Mouse (Mus musculus) midbrain, embryonic 16.5 days (tissue): ENCODE data around the gene Klrb1c. TPM values are rescaled to one million over a fixed set of nuclear protein-coding genes. Genes with fewer than 3 reads are reported as not detected.
"Not testable (repeated sequence)": the region's sequence is repeated elsewhere in the genome, so short reads cannot be mapped to it uniquely, and the experiment has no call there.

ENCODE experiments used
- ATAC-seq: fragments of 200-750 bp; cut with Nextera tagmentation; 2 replicates; pipeline ENCODE4 v1.8.0; 2017; ENCODE audit warnings: moderate TSS enrichment
- H3K27ac ChIP-seq: fragments of 300-500 bp; sonication (generic); 2 replicates; pipeline ENCODE4 v1.5.1; 2014; ENCODE audit warnings: mild to moderate bottlenecking, low read length, mixed read lengths
- H3K27me3 ChIP-seq: fragments of 300-500 bp; sonication (generic); 2 replicates; pipeline ENCODE4 v1.6.1; 2014; ENCODE audit warnings: low read depth, low read length, mixed read lengths; ENCODE audit not compliant: control insufficient read depth, insufficient read depth
- H3K36me3 ChIP-seq: fragments of 300-500 bp; sonication (generic); 2 replicates; pipeline ENCODE4 v1.6.1; 2014; ENCODE audit warnings: mild to moderate bottlenecking, low read length, moderate library complexity, mixed read lengths; ENCODE audit not compliant: control insufficient read depth, insufficient read depth
- H3K4me1 ChIP-seq: fragments of 300-500 bp; sonication (generic); 2 replicates; pipeline ENCODE4 v1.6.1; 2014; ENCODE audit warnings: mild to moderate bottlenecking, low read length, mixed read lengths; ENCODE audit not compliant: control insufficient read depth, insufficient read depth
- H3K4me2 ChIP-seq: fragments of 300-500 bp; sonication (generic); 2 replicates; pipeline ENCODE4 v1.6.1; 2014; ENCODE audit warnings: mild to moderate bottlenecking, low read length, mixed read lengths
- H3K4me3 ChIP-seq: fragments of 300-500 bp; sonication (generic); 2 replicates; pipeline ENCODE4 v1.5.1; 2014; ENCODE audit warnings: low read depth, mild to moderate bottlenecking, low read length, moderate library complexity, mixed read lengths
- H3K9ac ChIP-seq: fragments of 300-500 bp; sonication (generic); 2 replicates; pipeline ENCODE4 v1.6.1; 2014; ENCODE audit warnings: low read depth, low read length, mixed read lengths
- H3K9me3 ChIP-seq: fragments of 300-500 bp; sonication (generic); replicated peaks from 2 replicates; pipeline ENCODE4 v1.6.1; 2014; ENCODE audit warnings: mild to moderate bottlenecking, low read length, mixed read lengths; ENCODE audit not compliant: control insufficient read depth, poor library complexity, severe bottlenecking
- WGBS: fragments of 180-500 bp; shearing (Covaris S2); extraction: QIAGEN DNeasy Blood & Tissue Kit; methylation state at CpG from one replicate; pipeline ENCODE4 v1.1.7; 2014; 5-methylcytosine and 5-hydroxymethylcytosine counted together
- polyA plus RNA-seq: library from polyadenylated mRNA; unstranded; fragments of >200 nt; fragmentation: Nextera tagmentation; extraction: Ambion mirVana; gene quantifications from 2 replicates; pipeline ENCODE4 v1.2.1, GENCODE M21; 2015

Gene Klrb1c
- polyA plus RNA-seq, 1 experiment from 2014 or later: not detected

DNA sequence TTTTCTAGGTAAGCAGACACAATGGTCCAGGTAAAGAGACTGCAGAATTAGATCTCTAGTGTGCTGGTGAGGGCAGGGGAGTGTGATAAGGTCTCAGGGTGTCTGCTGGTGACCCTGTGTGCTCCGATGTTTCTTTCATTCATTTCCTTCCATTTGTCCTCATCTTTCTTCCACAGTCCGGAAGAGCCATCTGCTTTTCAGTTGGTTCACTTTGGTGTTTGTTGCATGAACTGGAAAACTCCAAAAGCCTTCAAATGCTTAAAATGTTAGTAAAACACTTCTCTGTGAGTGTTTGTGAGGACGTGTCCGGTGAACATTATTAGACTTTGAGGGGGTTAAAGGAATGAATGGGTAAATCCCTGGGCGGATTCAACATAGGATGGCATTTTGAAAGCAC is 27.9 kb downstream of the Klrb1c start:
- peak overlapping the region; percentile 92 for H3K27ac ChIP-seq
- no peaks in the 10 kb centered on the region for H3K36me3 ChIP-seq
- peak overlapping the region; percentile 62 for H3K4me3 ChIP-seq
- H3K9me3 ChIP-seq: no peaks in the 10 kb centered on the region
- peaks cover 5% of the 10 kb centered on the region; the same call in 1 of the 2 replicates for H3K4me1 ChIP-seq
- H3K9ac ChIP-seq: peak overlapping the region; percentile 63
- peak overlapping the region; percentile 55 for H3K4me2 ChIP-seq
- no peak for ATAC-seq
- 47% methylated on average over 5 of the region's 5 CpGs for WGBS
- no peaks in the 10 kb centered on the region for H3K27me3 ChIP-seq

DNA sequence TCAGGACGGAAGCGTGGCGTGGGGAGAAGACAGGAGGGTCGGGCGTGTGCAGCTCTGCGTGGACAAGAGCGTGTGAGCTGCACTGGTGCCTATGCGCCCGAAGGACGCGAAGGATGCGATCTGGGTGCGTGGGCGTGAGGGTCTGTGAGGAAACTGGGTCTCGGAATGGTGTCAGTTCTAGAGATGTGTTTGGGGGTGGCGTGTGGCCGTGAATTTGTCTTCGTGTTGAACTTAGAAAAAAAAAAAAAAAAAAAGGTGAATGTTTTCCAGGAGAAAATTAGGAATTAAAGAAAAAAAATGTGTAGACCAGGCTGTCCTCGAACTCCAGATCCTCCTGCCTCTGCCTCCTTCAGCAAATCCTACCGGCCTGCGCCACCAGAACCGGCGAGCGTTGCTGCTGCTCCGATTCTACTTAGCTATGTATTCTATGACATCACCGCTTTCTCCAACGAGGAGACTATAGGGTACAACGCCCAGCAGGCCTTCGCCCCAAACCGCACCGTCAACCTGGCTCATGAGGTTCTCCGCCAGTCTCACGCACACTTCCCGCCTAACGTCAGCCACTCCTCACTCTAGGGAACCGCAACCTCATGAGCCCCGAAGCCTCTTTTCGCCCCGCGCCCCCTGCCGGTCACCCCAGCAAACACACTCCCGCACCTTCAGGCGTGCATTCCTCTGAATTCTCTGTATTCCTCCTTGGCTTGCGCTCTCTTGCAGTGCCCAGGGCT is 28.4 kb downstream of the Klrb1c start:
- ATAC-seq: peak; percentile 80
- peak overlapping the region; percentile 62 for H3K4me3 ChIP-seq

DNA sequence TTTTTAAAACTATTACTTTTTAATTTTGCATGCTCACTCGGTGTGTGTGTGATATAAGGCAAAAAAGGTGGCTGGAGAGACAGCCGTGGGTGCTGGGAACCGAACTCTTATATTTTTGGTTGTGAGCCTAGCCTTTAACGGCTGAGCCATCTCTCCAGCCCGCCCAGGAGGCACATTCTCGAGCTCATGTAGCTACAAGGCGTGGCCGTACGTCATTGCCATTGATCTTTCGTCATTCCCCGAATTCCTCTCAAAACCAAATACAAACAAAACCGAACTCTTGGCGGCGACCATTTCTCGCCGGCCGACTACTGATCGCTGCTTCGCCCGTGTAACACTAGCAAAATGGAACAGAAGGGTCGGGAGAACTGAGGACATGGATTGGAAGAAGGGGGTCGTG is 29.0 kb downstream of the Klrb1c start:
- peak; percentile 61 for ATAC-seq
- peak overlapping the region; percentile 74 for H3K9ac ChIP-seq
- under 1% methylated on average over 22 of the region's 22 CpGs for WGBS

More for the DNA sequence above, 28.4 kb downstream of the Klrb1c start:
- not testable (repeated sequence) for H3K9me3 ChIP-seq, H3K4me1 ChIP-seq, H3K27me3 ChIP-seq, H3K36me3 ChIP-seq
- under 1% methylated on average over 44 of the region's 44 CpGs for WGBS
- Histone ChIP-seq H3K4me2 (peak overlapping the region; percentile 55), H3K27ac (peak overlapping the region; percentile 92), H3K9ac (peak overlapping the region; percentile 74)

DNA sequence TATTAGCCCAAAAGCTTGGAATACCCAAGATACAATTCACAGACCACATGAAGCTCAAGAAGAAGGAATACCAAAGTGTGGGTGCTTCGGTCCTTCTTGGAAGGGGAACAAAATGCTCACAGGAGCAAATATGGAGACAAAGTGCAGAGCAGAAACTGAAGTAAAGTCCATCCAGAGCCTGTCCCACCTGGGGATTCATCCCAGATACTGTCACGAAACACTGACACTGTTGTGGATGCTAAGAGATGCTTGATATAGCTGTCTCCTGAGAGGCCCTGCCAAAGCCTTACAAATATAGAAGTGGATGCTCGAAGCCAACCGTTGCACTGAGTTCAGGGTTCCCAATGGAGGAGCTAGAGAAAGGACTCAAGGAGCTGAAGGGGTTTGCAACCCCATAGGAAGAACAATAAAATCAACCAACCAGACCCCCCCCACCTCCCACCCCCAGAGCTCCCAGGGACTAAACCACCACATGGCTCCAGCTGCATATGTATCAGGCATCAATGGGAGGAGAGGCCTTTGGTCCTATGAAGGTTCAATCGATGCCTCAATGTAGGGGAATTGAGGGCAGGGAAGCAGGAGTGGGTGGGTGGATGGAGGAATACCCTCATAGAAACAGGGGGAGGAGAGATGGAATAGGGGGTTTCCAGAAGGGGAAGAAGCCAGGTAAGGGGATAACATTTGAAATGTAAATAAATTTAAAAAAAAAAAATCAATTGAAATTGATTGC is 29.6 kb downstream of the Klrb1c start:
- WGBS: 76% methylated on average over 5 of the region's 5 CpGs
- H3K4me3 ChIP-seq: peak overlapping the region; percentile 62

More for the DNA sequence above, 29.0 kb downstream of the Klrb1c start:
- not testable (repeated sequence) for H3K27me3 ChIP-seq, H3K36me3 ChIP-seq, H3K9me3 ChIP-seq, H3K4me1 ChIP-seq
- Histone ChIP-seq H3K4me3 (peak overlapping the region; percentile 62), H3K4me2 (peak overlapping the region; percentile 19; the same call in 1 of the 2 replicates), H3K27ac (peak overlapping the region; percentile 92)

DNA sequence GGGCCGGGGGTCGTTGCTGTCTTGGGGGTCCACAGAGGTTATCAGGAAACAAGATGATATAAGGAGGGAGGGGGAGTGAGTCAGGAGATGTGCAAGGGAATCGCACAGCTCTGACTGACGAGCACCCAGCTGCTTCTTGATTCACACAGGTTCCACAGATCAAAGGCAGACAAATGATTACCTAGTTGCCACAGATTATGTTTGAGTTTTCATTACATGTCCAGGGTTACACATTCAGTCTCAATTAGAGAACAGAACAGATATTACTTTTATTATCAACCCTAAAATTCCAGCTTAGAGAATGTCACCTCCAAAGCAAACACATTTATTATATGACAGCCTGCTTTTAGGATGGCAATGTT is 33.6 kb downstream of the Klrb1c start:
- not testable (repeated sequence) for H3K4me1 ChIP-seq, H3K27ac ChIP-seq, H3K4me3 ChIP-seq, ATAC-seq, H3K27me3 ChIP-seq, H3K36me3 ChIP-seq, H3K9me3 ChIP-seq, H3K4me2 ChIP-seq, H3K9ac ChIP-seq
- 56% methylated on average over 4 of the region's 4 CpGs for WGBS

More for the DNA sequence above, 29.6 kb downstream of the Klrb1c start:
- no peaks in the 10 kb centered on the region for H3K27me3 ChIP-seq
- peaks cover 5% of the 10 kb centered on the region; the same call in 1 of the 2 replicates for H3K4me1 ChIP-seq
- H3K9ac ChIP-seq: no peak overlapping the region
- H3K4me2 ChIP-seq: peak overlapping the region; percentile 33; the same call in 1 of the 2 replicates
- ATAC-seq: no peak
- H3K36me3 ChIP-seq: no peaks in the 10 kb centered on the region
- H3K9me3 ChIP-seq: no peaks in the 10 kb centered on the region
- H3K27ac ChIP-seq: peak overlapping the region; percentile 56; the same call in 1 of the 2 replicates

DNA sequence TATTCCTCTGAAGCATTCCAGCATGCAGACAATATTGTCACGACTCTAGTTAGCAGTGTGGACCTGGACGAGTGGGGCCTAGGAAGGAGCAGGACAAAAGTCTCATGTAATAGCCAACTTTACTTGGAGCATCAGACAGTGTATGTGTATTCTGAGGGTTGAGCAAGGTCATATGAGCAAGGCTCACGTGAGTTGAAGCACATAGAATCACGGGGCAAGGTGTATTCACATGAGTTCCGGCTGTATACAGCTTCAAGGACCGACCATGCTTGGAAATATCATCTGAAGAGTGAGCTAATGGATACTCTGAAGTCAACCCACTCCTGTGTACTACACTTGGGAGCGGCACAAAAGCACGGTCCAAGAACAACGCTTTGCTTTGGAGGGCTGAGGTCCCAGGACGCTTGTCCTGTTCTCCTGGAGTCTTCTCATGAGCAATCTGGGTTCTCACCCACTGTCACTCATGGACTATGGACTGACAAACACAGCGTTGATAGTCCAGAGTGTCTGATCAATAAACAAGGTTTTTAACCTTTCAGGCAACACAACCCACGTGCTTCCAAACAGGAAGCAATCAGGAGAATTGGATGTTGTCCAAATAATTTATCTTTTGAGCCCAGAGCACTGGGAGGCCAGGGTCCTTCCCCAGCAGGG is 34.1 kb downstream of the Klrb1c start:
- ATAC-seq, H3K27me3 ChIP-seq, H3K4me1 ChIP-seq, H3K4me3 ChIP-seq, H3K36me3 ChIP-seq, H3K9me3 ChIP-seq: not testable (repeated sequence)
- peak overlapping the region; percentile 31; the same call in 1 of the 2 replicates for H3K9ac ChIP-seq
- H3K27ac ChIP-seq: peak overlapping the region; percentile 64
- peak overlapping the region; percentile 34 for H3K4me2 ChIP-seq
- WGBS: 77% methylated on average over 12 of the region's 12 CpGs

DNA sequence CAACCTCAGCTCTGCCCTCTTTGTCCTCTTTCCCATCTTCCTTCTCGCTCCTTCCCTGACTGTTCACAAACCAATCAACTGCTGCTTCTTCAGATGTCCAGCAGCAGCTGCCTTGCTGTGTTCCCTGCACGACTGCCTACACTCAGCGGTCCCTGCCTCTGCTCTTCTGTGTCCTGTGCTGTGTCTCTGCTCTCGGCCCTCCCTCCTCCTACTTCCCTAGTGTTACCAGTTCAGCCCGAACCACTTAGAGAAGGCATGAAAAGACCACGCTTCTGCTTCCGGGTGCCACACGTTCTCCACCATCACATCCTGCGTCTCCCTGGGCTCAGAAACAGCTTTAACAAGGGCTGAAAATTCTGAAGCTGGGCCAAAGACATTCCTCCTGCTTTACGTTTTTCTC is 34.8 kb downstream of the Klrb1c start:
- peak; percentile 84 for ATAC-seq
- Histone ChIP-seq H3K27ac (peak overlapping the region; percentile 64), H3K9ac (peak overlapping the region; percentile 31; the same call in 1 of the 2 replicates), H3K4me2 (peak overlapping the region; percentile 34)
- H3K9me3 ChIP-seq, H3K27me3 ChIP-seq, H3K36me3 ChIP-seq, H3K4me3 ChIP-seq, H3K4me1 ChIP-seq: not testable (repeated sequence)
- 22% methylated on average over 10 of the region's 10 CpGs for WGBS

DNA sequence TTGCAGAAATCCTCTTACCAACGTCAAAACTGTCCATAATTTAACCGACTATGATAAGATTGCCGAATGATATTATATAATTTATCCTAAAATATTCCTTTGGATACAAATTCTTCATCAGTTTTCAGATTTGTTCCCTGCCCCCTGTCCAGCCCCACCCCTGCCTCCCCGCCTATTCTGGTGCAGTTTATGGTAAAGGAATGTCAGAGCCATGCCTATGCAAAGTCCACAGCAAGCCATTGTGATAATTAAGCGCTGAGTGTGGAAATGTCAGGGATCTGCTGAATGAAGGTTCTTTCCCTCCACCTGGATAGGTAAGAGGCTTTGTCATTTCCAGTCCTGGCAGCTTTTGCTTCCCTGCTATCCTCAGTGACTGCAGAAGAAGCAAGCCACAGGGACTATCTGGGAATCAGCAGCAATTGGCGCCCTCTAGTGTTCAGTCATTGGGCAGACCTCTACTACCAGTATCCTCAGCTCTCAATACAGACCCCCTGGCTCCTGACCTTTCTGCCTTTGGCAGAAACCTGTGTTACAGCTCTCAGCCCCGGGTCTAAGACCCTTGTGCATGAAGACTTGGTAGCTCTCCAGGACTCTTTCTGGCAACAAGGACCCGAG is 35.3 kb downstream of the Klrb1c start:
- H3K9me3 ChIP-seq, H3K4me3 ChIP-seq, H3K27me3 ChIP-seq, H3K36me3 ChIP-seq, H3K4me1 ChIP-seq: not testable (repeated sequence)
- Histone ChIP-seq H3K27ac (peak overlapping the region; percentile 68), H3K4me2 (peak overlapping the region; percentile 34), H3K9ac (peak overlapping the region; percentile 34; the same call in 1 of the 2 replicates)
- 41% methylated on average over 7 of the region's 8 CpGs for WGBS
- peak; percentile 97 for ATAC-seq
